Mouse (Mus musculus) activated CD4-positive, CD25-positive, alpha-beta regulatory T cell, adult 4 months (primary cell): Measurements from ENCODE around the gene Mad1l1. TPM values are rescaled to one million over a fixed set of nuclear protein-coding genes. Genes with fewer than 3 reads are reported as not detected.

Experiments used
- ATAC-seq: one replicate; pipeline ENCODE4 v1.8.0; 2017
- polyA plus RNA-seq, 2 experiments: library from polyadenylated mRNA; unstranded; fragments of 100-300 nt; shearing (Covaris generic); gene quantifications; one replicate each; pipeline ENCODE4 v1.2.1; 2017

Gene Mad1l1
- polyA plus RNA-seq, 2 experiments from 2014 or later = 19.3 to 23.1 TPM

GRCm38 (mm10) chr5:140213001-140213400, 108.4 kb downstream of the Mad1l1 start:
- ATAC-seq = no peak

GRCm38 (mm10) chr5:140210417-140211184, 110.8 kb downstream of the Mad1l1 start:
- no peak for ATAC-seq

GRCm38 (mm10) chr5:140208743-140209409, 112.5 kb downstream of the Mad1l1 start:
- ATAC-seq = peak; percentile 87

GRCm38 (mm10) chr5:140206726-140207703, 114.3 kb downstream of the Mad1l1 start:
- ATAC-seq = no peak

- no peak for ATAC-seq
Observed at GRCm38 (mm10) chr5:140205991-140206390, 115.4 kb downstream of the Mad1l1 start.

- no peak for ATAC-seq
Observed at GRCm38 (mm10) chr5:140204465-140204864, 116.9 kb downstream of the Mad1l1 start.

- ATAC-seq = no peak
Observed at GRCm38 (mm10) chr5:140204037-140204436, 117.3 kb downstream of the Mad1l1 start.

GRCm38 (mm10) chr5:140202451-140202850, 118.9 kb downstream of the Mad1l1 start:
- ATAC-seq = no peak

GRCm38 (mm10) chr5:140201566-140201965, 119.8 kb downstream of the Mad1l1 start:
- no peak for ATAC-seq

- no peak for ATAC-seq
Observed at GRCm38 (mm10) chr5:140201109-140201508, 120.2 kb downstream of the Mad1l1 start.

- ATAC-seq = peak; percentile 63
Observed at GRCm38 (mm10) chr5:140197705-140198104, 123.6 kb downstream of the Mad1l1 start.

GRCm38 (mm10) chr5:140196446-140196845, 124.9 kb downstream of the Mad1l1 start:
- no peak for ATAC-seq

- ATAC-seq = no peak
Observed at GRCm38 (mm10) chr5:140194173-140194572, 127.2 kb downstream of the Mad1l1 start.

GRCm38 (mm10) chr5:140191539-140191938, 129.8 kb downstream of the Mad1l1 start:
- ATAC-seq = no peak

GRCm38 (mm10) chr5:140186351-140186750, 135.0 kb downstream of the Mad1l1 start:
- ATAC-seq = no peak

GRCm38 (mm10) chr5:140185757-140186156, 135.6 kb downstream of the Mad1l1 start:
- no peak for ATAC-seq

GRCm38 (mm10) chr5:140183387-140183786, 138.0 kb downstream of the Mad1l1 start:
- ATAC-seq = no peak

- ATAC-seq = no peak
Observed at GRCm38 (mm10) chr5:140182351-140182750, 139.0 kb downstream of the Mad1l1 start.

- no peak for ATAC-seq
Observed at GRCm38 (mm10) chr5:140180016-140180415, 141.3 kb downstream of the Mad1l1 start.

- ATAC-seq = no peak
Observed at GRCm38 (mm10) chr5:140178058-140178690, 143.2 kb downstream of the Mad1l1 start.

- ATAC-seq = no peak
Observed at GRCm38 (mm10) chr5:140177582-140177981, 143.8 kb downstream of the Mad1l1 start.

GRCm38 (mm10) chr5:140176370-140176769, 145.0 kb downstream of the Mad1l1 start:
- ATAC-seq = no peak
